Mouse (Mus musculus) liver, embryonic 12.5 days (tissue): Measurements from ENCODE around the gene Trim21. TPM values are rescaled to one million over a fixed set of nuclear protein-coding genes. Genes with fewer than 3 reads are reported as not detected.

ENCODE experiments used
- ATAC-seq: fragments of 200-750 bp; cut with Nextera tagmentation; 2 replicates; pipeline ENCODE4 v1.8.0; 2017; ENCODE audit warnings: moderate number of reproducible peaks, mild to moderate bottlenecking, moderate library complexity
- H3K27ac ChIP-seq: fragments of 300-500 bp; sonication (generic); 2 replicates; pipeline ENCODE4 v1.5.1; 2016; ENCODE audit warnings: mild to moderate bottlenecking
- H3K27me3 ChIP-seq: fragments of 300-500 bp; sonication (generic); replicated peaks from 2 replicates; pipeline ENCODE4 v1.6.1; 2016; ENCODE audit warnings: mild to moderate bottlenecking, moderate library complexity
- H3K36me3 ChIP-seq: fragments of 300-500 bp; sonication (generic); 2 replicates; pipeline ENCODE4 v1.6.1; 2016; ENCODE audit warnings: mild to moderate bottlenecking, moderate library complexity
- H3K4me1 ChIP-seq: fragments of 300-500 bp; sonication (generic); 2 replicates; pipeline ENCODE4 v1.6.1; 2016
- H3K4me2 ChIP-seq: fragments of 300-500 bp; sonication (generic); 2 replicates; pipeline ENCODE4 v1.6.1; 2016; ENCODE audit warnings: mild to moderate bottlenecking, moderate library complexity
- H3K4me3 ChIP-seq: fragments of 300-500 bp; sonication (generic); 2 replicates; pipeline ENCODE4 v1.5.1; 2016; ENCODE audit warnings: mild to moderate bottlenecking, moderate library complexity
- H3K9ac ChIP-seq: fragments of 300-500 bp; sonication (generic); 2 replicates; pipeline ENCODE4 v1.6.1; 2016; ENCODE audit warnings: mild to moderate bottlenecking, moderate library complexity
- H3K9me3 ChIP-seq: fragments of 300-500 bp; sonication (generic); replicated peaks from 2 replicates; pipeline ENCODE4 v1.6.1; 2016; ENCODE audit warnings: mild to moderate bottlenecking, moderate library complexity
- WGBS: fragments of 180-500 bp; shearing (Covaris S2); methylation state at CpG from one replicate; pipeline ENCODE4 v1.1.7; 2016; ENCODE audit not compliant: insufficient replicate concordance; 5-methylcytosine and 5-hydroxymethylcytosine counted together
- polyA plus RNA-seq: library from polyadenylated mRNA; unstranded; fragments of >200 nt; fragmentation: Nextera tagmentation; extraction: Ambion mirVana; gene quantifications from 2 replicates; pipeline ENCODE4 v1.2.1, GENCODE M21; 2016

Gene Trim21
- polyA plus RNA-seq: 0.49 and 0.62 TPM in 2 replicates

- Histone ChIP-seq H3K4me1 (peaks cover 19% of the 10 kb centered on the region), H3K4me2 (peak within 1 kb of the TSS; percentile 91), H3K27me3 (no peaks in the 10 kb centered on the region), H3K27ac (peak within 1 kb of the TSS; percentile 63), H3K4me3 (peak within 1 kb of the TSS; percentile 76), H3K36me3 (peaks cover 21% of the 10 kb centered on the region), H3K9me3 (no peaks in the 10 kb centered on the region), H3K9ac (peak within 1 kb of the TSS; percentile 79)
- peak; percentile 100 for ATAC-seq
- WGBS: 8% methylated on average over 10 of the region's 10 CpGs
Measured at GRCm38 (mm10) chr7:102564999-102565997, at the start of gene Trim21. Trim21 (minus strand) TSS chr7:102565486.

- 41% methylated on average over 1 of the region's 1 CpGs for WGBS
- no peaks in the 10 kb centered on the region for H3K9me3 ChIP-seq
- H3K27me3 ChIP-seq: no peaks in the 10 kb centered on the region
- H3K27ac ChIP-seq: no peak within 1 kb of the TSS
- no peak for ATAC-seq
- H3K4me1 ChIP-seq: no peaks in the 10 kb centered on the region
- no peak within 1 kb of the TSS for H3K9ac ChIP-seq
- no peak within 1 kb of the TSS for H3K4me2 ChIP-seq
- no peaks in the 10 kb centered on the region for H3K36me3 ChIP-seq
- no peak within 1 kb of the TSS for H3K4me3 ChIP-seq
Measured at GRCm38 (mm10) chr7:102597378-102598031, 32.2 kb upstream of the Trim21 start, which contains the start of gene Olfr552. Olfr552 (plus strand) TSS chr7:102597770.

- Histone ChIP-seq H3K9ac (no peak within 1 kb of the TSS), H3K36me3 (no peaks in the 10 kb centered on the region), H3K4me2 (no peak within 1 kb of the TSS), H3K27ac (no peak within 1 kb of the TSS), H3K9me3 (no peaks in the 10 kb centered on the region), H3K27me3 (no peaks in the 10 kb centered on the region), H3K4me3 (no peak within 1 kb of the TSS), H3K4me1 (no peaks in the 10 kb centered on the region)
- no peak for ATAC-seq
- 84% methylated on average over 3 of the region's 3 CpGs for WGBS
Measured at GRCm38 (mm10) chr7:102591786-102592185, 26.5 kb upstream of the Trim21 start, which contains the start of gene Olfr551. Olfr551 (minus strand) TSS chr7:102591886.

- no peaks in the 10 kb centered on the region for H3K4me1 ChIP-seq
- H3K9me3 ChIP-seq: no peaks in the 10 kb centered on the region
- ATAC-seq: no peak
- H3K4me3 ChIP-seq: no peak overlapping the region
- no peak overlapping the region for H3K27ac ChIP-seq
- no peak overlapping the region for H3K9ac ChIP-seq
- WGBS: 21% methylated on average over 6 of the region's 6 CpGs
- H3K36me3 ChIP-seq: no peaks in the 10 kb centered on the region
- H3K4me2 ChIP-seq: no peak overlapping the region
- no peaks in the 10 kb centered on the region for H3K27me3 ChIP-seq
Measured at GRCm38 (mm10) chr7:102575998-102576397, 10.7 kb upstream of the Trim21 start.

- no peak overlapping the region for H3K9ac ChIP-seq
- H3K9me3 ChIP-seq: no peaks in the 10 kb centered on the region
- H3K4me1 ChIP-seq: no peaks in the 10 kb centered on the region
- H3K4me2 ChIP-seq: no peak overlapping the region
- WGBS: 75% methylated on average over 3 of the region's 3 CpGs
- H3K4me3 ChIP-seq: no peak overlapping the region
- no peak for ATAC-seq
- H3K27ac ChIP-seq: no peak overlapping the region
- H3K36me3 ChIP-seq: no peaks in the 10 kb centered on the region
- H3K27me3 ChIP-seq: no peaks in the 10 kb centered on the region
Measured at GRCm38 (mm10) chr7:102573174-102573830, 8.0 kb upstream of the Trim21 start.

- H3K9me3 ChIP-seq: no peaks in the 10 kb centered on the region
- H3K27ac ChIP-seq: no peak within 1 kb of the TSS
- H3K9ac ChIP-seq: no peak within 1 kb of the TSS
- no peak within 1 kb of the TSS for H3K4me3 ChIP-seq
- H3K36me3 ChIP-seq: no peaks in the 10 kb centered on the region
- no peak within 1 kb of the TSS for H3K4me2 ChIP-seq
- H3K4me1 ChIP-seq: no peaks in the 10 kb centered on the region
- no peak for ATAC-seq
- 82% methylated on average over 8 of the region's 8 CpGs for WGBS
- no peaks in the 10 kb centered on the region for H3K27me3 ChIP-seq
Measured at GRCm38 (mm10) chr7:102571142-102571541, 5.9 kb upstream of the Trim21 start, which contains the start of gene Olfr550. Olfr550 (plus strand) TSS chr7:102571442.

GRCm38 (mm10) chr7:102566219-102566618 lies 933 bp upstream of the Trim21 start:
- Histone ChIP-seq H3K27me3 (no peaks in the 10 kb centered on the region), H3K9me3 (no peaks in the 10 kb centered on the region), H3K4me3 (no peak overlapping the region), H3K9ac (no peak overlapping the region), H3K4me1 (peaks cover 19% of the 10 kb centered on the region), H3K36me3 (peaks cover 16% of the 10 kb centered on the region), H3K27ac (no peak overlapping the region), H3K4me2 (no peak overlapping the region)
- no peak for ATAC-seq
- WGBS: 70% methylated on average over 4 of the region's 4 CpGs

GRCm38 (mm10) chr7:102553279-102553678 lies 12.0 kb downstream of the Trim21 start:
- H3K4me1 ChIP-seq: no peaks in the 10 kb centered on the region
- H3K27ac ChIP-seq: no peak overlapping the region
- WGBS: 55% methylated on average over 3 of the region's 3 CpGs
- no peaks in the 10 kb centered on the region for H3K36me3 ChIP-seq
- H3K4me2 ChIP-seq: no peak overlapping the region
- no peaks in the 10 kb centered on the region for H3K27me3 ChIP-seq
- ATAC-seq: no peak
- no peak overlapping the region for H3K4me3 ChIP-seq
- no peak overlapping the region for H3K9ac ChIP-seq
- no peaks in the 10 kb centered on the region for H3K9me3 ChIP-seq

- ATAC-seq: no peak
- H3K4me1 ChIP-seq: no peaks in the 10 kb centered on the region
- H3K9ac ChIP-seq: no peak within 1 kb of the TSS
- H3K36me3 ChIP-seq: no peaks in the 10 kb centered on the region
- no peak within 1 kb of the TSS for H3K4me2 ChIP-seq
- H3K27me3 ChIP-seq: no peaks in the 10 kb centered on the region; the same call in 1 of the 2 replicates
- H3K9me3 ChIP-seq: no peaks in the 10 kb centered on the region
- no peak within 1 kb of the TSS for H3K27ac ChIP-seq
- H3K4me3 ChIP-seq: no peak within 1 kb of the TSS
- whole genome bisulfite sequencing: 70% methylated on average over 3 of the region's 3 CpGs
Measured at GRCm38 (mm10) chr7:102549570-102549969, 15.7 kb downstream of the Trim21 start, which contains the start of gene Olfr549. Olfr549 (plus strand) TSS chr7:102549870.

GRCm38 (mm10) chr7:102541251-102541650 lies 24.0 kb downstream of the Trim21 start:
- Histone ChIP-seq H3K9me3 (no peaks in the 10 kb centered on the region), H3K9ac (no peak overlapping the region), H3K4me2 (no peak overlapping the region), H3K4me3 (no peak overlapping the region), H3K27ac (no peak overlapping the region), H3K27me3 (no peaks in the 10 kb centered on the region; the same call in 1 of the 2 replicates), H3K4me1 (no peaks in the 10 kb centered on the region), H3K36me3 (no peaks in the 10 kb centered on the region)
- WGBS: 36% methylated on average over 3 of the region's 3 CpGs
- no peak for ATAC-seq

- Histone ChIP-seq H3K27me3 (no peaks in the 10 kb centered on the region), H3K4me3 (no peak within 1 kb of the TSS), H3K4me1 (no peaks in the 10 kb centered on the region), H3K9me3 (no peaks in the 10 kb centered on the region), H3K4me2 (no peak within 1 kb of the TSS), H3K36me3 (no peaks in the 10 kb centered on the region), H3K27ac (no peak within 1 kb of the TSS), H3K9ac (no peak within 1 kb of the TSS)
- ATAC-seq: no peak
- WGBS: 72% methylated on average over 2 of the region's 2 CpGs
Measured at GRCm38 (mm10) chr7:102540596-102540995, 24.7 kb downstream of the Trim21 start, which contains the start of gene Olfr548-ps1. Olfr548-ps1 (plus strand) TSS chr7:102540896.
